In genomic region chr17:30837031-30837430, GRCm38 (mm10) we compare ENCODE assay signal across 33 mouse cellular contexts.
"Had no signal": no experiment of that assay in that cellular context is flagged by ENCODE, and none has a peak within 500 bp of the region (broad histone marks: within the 10 kb centered on the region; RNA-seq: fewer than 3 reads in every experiment).

No protein-coding gene starts in this region.

- H3K36me3 ChIP-seq: heart, embryonic 10.5 days; heart, embryonic 12.5 days; heart, embryonic 13.5 days; heart, embryonic 15.5 days; hindbrain, embryonic 12.5 days; hindbrain, embryonic 15.5 days; intestine, embryonic 15.5 days; kidney, embryonic 15.5 days had no signal

- H3K4me3 ChIP-seq: heart, embryonic 10.5 days; heart, embryonic 12.5 days; heart, embryonic 13.5 days; heart, embryonic 15.5 days; hindbrain, embryonic 12.5 days; hindbrain, embryonic 15.5 days; intestine, embryonic 15.5 days; kidney, embryonic 15.5 days; layer of hippocampus, adult 2 months had no signal

- H3K4me2 ChIP-seq: heart, embryonic 11.5 days; heart, embryonic 12.5 days; heart, embryonic 13.5 days; heart, embryonic 15.5 days; hindbrain, embryonic 12.5 days; hindbrain, embryonic 14.5 days; hindbrain, embryonic 15.5 days; intestine, embryonic 15.5 days; kidney, embryonic 15.5 days had no signal

- DNase-seq: heart, postnatal 10 days; heart, postnatal 14 days; heart, postnatal 36 days; heart, postnatal 4 days; kidney, adult 11 months; kidney, adult 18-20 months; kidney, adult 2 months; kidney, adult 8-10 months; kidney, adult 9 months; kidney, postnatal 10 days; kidney, postnatal 14 days; kidney, postnatal 25 days; kidney, postnatal 36 days; kidney, postnatal 4 days; layer of hippocampus, adult 9-11 months; layer of hippocampus, postnatal 36 days had no signal

- H3K9me3 ChIP-seq: heart, embryonic 10.5 days; heart, embryonic 13.5 days; heart, embryonic 15.5 days; hindbrain, embryonic 12.5 days; hindbrain, embryonic 15.5 days; intestine, embryonic 15.5 days; kidney, embryonic 15.5 days had no signal

- H3K9ac ChIP-seq: heart, embryonic 12.5 days; heart, embryonic 13.5 days; heart, embryonic 15.5 days; hindbrain, embryonic 12.5 days; hindbrain, embryonic 14.5 days; hindbrain, embryonic 15.5 days; intestine, embryonic 15.5 days; kidney, embryonic 15.5 days had no signal

- ATAC-seq: hindbrain, embryonic 16.5 days; hindbrain, postnatal 0 days; inflammation-experienced regulatory T-cells, adult 6 months; intestine, embryonic 15.5 days; intestine, embryonic 16.5 days; intestine, postnatal 0 days had no signal

- H3K27me3 ChIP-seq: heart, embryonic 13.5 days; heart, embryonic 15.5 days; hindbrain, embryonic 15.5 days; intestine, embryonic 15.5 days; kidney, embryonic 15.5 days had no signal

- H3K4me1 ChIP-seq: hindbrain, embryonic 12.5 days; hindbrain, embryonic 15.5 days; intestine, embryonic 15.5 days; kidney, embryonic 15.5 days had no signal

- H3K27ac ChIP-seq: heart, embryonic 10.5 days; heart, embryonic 13.5 days; heart, embryonic 15.5 days; hindbrain, embryonic 12.5 days; hindbrain, embryonic 14.5 days; hindbrain, embryonic 15.5 days; hindbrain, postnatal 0 days; intestine, embryonic 15.5 days; kidney, embryonic 15.5 days; kidney, postnatal 0 days; layer of hippocampus, adult 2 months had no signal
